Mouse (Mus musculus): Measurements from ENCODE around the gene Tlk1.

DNA sequence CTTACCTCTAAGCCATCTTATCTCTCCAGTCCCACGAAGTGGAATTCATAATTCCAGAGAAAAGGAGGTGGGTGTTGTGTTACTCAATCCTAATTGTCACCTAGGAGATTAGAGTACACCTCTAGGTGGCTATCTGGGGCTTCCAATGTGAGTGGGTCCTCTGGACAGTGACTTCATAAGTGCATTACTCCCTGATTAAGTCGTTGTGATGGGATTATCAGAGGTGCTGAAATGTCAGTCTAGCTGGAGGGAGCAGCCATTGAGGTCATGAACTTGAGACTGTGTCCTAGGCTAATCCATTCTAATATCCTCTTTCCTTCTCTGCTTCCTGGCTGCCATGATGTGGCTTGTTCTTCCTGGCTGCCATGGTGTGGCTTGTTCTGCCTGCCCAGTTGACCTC is 155.6 kb downstream of the Tlk1 start:
- TF ChIP-seq CTCF (IDR thresholded peaks at IDR 0.05; ENCODE audit: control insufficient read depth, insufficient read depth, insufficient replicate concordance, low read depth, low read length), result no peak
- no peak for TF ChIP-seq POLR2A (IDR thresholded peaks at IDR 0.05; ENCODE audit: control insufficient read depth, low read depth, low read length)
